Mouse (Mus musculus): ENCODE measurements around the gene Htr3a.

Gene Htr3a

DNA sequence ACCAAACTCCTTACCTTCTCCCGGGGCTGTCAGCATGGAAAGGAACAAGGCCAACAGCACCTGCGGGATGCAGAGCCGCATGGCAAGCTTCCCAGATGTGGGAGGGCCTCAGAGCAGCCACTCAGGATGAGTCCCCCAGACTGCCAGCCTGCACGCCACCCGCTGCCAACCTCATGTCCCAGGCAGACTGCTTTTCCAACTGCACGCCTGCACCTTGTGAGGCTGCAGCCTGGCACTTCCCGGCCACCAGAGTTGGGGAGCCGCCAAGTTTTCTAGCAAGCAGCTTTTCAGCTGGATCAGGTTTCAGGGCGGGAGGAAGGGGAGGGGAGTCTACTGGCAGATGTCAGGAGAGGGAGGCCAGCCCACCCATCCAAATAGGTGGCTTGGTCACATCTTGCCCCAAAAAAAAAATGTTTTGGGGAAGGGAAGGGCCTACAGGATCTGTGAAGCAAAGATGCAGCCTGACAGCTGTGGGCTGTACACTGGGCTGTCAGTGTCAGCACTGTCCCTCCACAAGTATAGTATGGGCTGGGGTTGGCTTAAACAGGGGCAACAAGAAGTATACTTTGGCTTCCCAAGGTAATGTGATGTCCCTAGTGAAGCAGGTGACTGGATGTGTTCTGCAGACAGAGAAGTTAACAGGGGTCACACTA is at the start of gene Htr3a:
TSS of gene Htr3a (minus strand) at position 215 of the 653 bp plus-strand sequence.
- DNase-seq: peak; percentile 74 to 83

DNA sequence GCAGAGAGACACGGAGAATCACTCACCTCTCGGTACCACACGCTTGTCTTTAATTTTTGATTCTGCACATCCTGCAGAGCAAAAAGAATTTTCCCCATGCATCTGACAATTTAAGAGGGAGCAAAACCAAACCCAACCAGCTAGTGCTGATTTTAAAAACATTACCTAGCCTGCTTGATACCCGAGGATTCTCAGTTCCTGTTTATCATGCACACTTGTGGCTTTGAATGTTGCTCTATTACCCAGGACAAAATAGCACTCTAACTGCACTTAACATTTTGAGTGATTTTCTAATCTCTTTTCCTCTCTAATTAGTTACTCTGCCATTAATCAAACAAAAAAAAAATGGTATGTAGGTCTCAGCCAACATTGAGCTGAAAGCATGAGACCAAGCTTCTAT is 36.7 kb upstream of the Htr3a start:
- DNase-seq: no peak

DNA sequence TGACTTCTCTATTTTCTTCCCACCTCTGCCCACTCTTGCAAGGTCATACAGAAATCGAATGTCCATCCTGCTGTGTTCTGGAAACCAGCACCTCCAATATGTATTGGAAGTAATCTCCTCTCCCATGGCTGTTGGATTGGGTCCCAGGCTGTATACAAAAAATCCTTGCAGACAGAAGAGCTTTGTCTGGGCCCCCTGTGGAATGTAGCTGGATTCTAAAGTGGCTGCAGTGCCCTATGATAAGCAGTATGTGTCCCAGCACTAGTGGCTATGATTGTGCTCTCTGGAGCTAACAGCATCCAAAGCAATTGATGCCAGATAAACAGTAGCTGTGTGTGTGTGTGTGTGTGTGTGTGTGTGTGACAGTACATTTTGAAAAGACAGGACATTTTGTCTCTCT is 31.4 kb upstream of the Htr3a start:
- DNase-seq: no peak

DNA sequence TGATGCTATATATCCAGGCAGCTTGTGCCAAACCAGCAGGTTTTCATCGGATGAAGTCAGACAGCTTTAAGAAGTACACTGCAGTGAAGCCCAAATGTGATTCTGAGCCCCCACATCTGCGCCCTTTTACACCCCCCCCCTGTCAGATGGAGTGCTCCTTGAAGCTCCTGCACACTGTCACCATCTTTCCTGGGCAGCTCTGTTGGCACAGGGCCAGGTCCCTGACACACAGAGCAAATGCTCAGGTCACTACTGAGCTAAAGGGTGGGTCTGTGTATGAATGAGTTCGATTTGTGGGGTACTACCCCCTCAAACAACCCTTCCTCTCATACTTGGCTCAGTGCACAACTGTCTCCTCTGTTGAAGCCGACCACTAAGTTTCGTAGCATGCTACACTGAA is 18.5 kb upstream of the Htr3a start:
- peak in 1 of 2 experiments; percentile 36 for DNase-seq

DNA sequence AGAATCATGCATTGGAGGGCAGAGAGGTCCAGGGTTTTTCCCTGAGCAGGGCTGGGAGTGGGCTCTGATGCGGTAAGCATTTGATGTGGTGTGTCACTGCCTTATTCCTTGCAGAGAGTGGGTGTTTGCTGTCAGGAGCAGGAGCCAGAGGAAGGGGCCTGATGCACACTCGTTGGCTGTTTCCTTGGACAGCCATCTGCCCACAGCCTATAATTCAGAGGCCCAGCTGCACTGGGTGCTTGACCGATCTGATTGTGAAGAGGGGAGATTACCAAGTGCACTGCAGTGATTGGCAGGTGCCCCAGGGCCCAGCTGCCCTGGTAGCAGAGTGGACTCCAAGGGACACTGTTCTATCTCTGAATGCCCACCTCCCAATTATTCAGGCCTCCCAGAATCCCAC is 17.9 kb upstream of the Htr3a start:
- no peak for DNase-seq

DNA sequence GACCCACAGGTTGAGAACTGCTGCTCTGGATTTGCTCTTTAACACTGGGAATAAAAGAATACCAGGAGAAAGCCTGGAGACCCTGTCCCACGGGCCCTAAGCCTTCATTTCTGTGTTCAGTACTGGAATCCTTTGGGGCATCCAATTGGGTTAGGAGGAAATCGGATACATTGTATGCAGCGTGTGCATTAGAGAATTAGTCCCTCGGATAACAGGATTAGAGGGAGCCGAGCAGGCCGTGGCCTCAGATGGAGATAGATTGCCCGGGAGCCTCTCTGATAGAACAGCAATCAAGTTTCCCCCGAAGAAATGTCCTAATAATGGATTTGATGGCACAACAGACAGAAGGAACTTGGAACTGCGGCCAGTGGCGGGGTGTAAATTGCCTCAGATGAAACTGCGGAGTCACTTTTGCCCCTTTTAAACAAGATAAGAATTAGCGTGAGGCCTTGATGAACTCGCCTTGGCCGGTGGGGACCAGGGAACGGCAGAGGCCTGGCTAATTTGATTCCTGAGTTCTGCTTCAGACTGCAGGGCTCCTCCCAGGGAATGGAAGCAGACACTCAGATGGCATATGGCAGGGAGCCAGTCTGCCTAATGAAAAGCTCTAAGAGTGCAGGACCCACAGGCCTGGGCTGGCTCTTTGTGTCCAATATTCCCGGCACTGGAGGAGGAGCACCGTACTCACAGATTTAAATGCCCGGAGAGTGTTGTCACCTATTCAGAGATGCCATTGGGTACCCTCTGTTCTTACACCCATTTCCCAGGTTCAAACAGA is 5.3 kb upstream of the Htr3a start:
- DNase-seq: peak; percentile 13 to 52

DNA sequence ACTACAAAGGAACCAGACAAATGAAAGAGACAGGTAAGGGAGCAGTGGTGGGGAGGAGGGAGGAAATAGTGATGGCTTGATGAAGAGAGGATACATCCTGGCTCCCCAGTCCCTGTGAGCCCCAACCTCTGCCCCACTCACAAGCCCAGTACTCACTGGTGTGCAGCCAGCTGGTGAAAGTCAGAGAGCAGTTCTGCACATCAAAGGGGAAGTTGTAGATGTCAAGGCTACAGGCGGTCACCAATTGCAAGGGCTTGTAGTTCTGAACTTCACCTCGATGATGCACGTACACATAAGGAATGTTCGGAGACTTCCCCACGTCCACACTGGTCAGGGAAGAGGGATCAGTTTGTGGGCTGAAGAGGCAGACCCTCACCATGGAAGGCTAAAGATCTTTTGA is 6.5 kb downstream of the Htr3a start:
- no peak for DNase-seq

DNA sequence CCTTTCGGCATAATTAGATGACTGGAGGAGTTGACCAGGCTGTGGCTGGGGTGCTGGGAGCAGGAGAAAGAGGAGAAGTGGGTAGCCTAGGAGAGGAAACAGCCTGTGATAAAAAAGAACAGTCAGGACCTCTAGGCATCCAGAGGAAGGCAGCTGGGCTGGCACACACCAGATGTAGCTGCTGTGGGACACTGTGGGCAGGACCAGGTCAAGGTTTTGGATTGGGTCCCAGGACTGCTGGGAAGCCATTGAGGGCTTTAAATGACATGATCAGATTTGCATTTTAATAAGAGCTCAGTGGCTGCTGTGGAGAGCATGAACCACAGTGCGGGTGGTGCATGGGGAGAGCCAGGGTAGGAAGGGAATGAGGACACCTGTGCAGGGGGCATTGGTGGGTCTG is 7.1 kb downstream of the Htr3a start:
- DNase-seq: no peak

DNA sequence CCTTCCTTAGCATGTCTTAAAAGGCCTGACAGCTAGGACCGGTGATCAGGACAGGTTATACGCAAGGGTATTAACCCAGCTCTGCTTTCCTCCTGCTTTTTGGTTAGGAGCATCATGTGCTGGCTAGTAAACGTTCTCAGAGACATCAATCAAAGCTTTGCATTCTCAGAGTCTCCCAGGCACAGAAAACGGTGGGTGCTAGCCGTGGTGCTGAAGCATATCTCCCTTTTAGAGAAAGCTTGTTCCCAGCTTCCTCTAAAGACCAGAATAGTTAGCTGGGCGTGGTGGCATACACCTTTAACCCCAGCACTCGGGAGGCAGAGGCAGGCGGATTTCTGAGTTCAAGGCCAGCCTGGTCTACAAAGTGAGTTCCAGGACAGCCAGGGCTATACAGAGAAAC is 12.3 kb downstream of the Htr3a start:
- DNase-seq: no peak

DNA sequence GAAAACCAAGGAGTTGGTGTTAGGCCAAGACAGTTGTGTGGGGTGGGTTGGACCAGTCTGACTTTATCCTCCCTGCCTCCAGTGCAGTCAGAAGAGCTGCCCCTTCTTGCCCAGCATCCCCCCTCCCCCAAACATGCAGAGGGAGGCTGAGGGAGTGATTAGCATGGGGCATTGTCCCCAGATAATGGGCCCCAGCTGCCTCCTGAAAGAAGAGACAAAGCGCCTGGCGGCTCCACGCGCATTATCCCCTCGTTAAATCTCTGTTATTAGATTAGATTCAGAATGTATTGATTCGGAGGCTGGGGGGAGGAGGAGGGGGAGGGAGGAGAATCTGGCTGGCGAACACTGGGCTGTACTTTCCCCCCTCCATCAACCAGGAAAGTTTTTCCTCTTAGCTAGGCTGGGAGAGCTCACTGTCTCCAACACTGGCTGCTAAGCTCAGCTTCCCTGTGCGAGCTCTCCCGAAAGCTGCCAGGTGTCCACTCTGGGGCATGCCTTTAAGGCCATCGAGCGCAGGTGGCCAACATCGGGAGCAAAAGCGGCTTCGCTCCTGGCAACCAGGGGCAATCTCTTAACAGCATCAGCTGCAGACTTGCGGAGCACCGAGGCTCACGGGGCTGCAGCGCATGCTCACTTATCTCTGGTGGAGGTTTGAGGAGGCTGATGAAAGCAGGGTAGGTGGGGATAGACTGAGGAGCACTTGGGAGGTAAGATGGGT is 14.9 kb downstream of the Htr3a start:
- DNase-seq: peak; percentile 8 to 31

DNA sequence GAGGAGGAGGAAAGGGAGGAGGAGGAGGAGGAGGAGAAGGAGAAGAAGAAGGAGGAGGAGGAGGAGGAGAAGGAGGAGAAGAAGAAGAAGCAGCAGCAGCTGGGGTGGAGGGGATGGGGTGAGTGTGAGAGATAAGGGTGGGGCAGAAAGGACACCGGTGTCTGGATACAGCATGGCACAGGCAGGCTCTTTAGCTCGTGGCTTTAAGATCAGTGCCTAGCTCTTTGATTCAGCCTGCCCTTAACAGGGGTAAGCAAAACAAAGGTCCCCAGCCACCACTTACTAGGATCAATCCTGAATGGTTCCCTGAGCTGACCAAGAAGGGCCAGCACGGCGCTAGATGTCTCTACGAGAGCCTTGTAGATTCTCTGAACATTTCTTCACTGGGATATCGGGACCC is 16.1 kb downstream of the Htr3a start:
- DNase-seq: no peak

DNA sequence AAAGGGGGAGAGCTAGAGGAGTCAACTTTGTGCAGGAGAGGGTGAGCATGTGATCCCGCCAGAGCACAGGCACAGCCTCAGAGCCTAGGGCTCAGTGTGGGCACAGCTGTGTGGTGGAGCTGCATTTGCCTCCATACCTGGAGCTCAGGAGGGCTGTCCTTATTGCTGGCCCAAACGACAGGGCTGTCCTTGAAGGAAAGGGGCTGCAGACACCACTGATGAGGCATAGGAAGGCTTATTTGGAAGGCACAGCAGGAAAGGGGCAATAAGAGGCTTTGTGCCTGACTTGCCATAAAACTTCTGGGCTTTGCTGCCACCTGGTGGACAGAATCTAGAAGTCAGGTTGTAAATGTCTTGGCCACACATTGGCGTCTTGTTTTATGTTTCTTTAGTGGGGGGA is 16.9 kb downstream of the Htr3a start:
- peak; percentile 71 to 80 for DNase-seq

DNA sequence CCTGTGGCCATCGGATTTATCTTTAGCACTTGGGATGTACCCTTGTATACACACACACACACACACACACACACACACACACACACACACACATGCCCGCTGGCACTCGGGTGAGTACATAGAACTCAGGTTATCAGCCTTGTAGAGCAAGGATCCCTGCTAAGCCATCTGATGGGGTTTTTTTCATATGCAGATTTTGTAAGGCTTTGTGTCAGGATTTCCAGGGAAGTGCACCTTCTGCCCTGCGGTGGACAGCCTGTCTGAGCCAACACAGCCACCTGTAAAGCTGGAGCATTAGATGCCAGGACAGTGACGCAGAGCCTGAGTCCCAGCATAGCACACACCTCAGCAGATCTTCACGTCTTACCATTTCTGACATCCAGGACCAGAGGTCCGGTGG is 21.8 kb downstream of the Htr3a start:
- DNase-seq: no peak

DNA sequence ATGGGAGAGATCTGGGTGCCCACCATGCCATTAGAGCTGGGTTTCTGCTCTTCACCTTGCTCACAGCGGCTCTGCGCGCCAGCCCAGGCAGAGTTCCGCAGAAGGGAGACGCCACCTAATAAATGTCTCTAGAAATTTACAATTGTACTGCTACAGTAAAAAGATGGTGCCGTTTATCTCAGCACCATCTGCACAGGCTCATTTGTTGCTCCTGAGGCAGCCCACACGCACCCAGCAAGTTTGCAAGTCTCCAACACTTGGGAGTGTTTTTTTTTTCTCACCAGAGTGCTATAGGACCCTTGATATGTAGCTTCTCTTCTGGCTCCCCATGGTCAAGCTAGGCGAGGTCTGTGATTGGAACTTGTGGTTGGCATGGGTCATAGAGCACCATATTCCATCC is 38.0 kb downstream of the Htr3a start:
- DNase-seq: no peak

DNA sequence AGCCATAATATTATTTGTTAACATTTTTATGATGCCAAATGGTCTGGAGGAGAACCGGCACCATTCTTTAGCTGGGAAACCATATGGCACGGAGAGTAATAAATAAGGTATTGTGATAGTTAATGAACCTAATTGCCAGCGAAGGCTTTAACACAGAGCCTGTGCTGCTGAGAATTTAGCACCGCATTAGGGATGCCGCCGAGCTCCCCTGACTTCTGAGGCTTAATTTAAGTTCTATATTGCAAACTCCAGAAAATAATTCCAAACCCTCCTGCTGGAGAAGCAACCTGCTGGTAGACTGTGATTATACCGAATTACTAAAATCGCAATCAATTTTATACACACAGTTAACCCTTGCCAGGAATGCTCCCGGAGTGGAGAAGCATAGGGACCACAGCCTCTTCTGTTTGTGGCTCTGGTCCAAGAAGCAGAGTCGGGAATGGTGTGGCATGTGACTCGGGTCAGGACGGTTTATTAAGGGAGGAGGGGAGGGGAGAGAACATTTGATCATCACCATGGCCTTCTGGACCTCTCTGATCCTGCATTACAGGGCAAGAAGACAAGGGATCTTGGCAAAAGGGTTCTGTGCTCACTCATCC is 44.3 kb downstream of the Htr3a start:
- DNase-seq: no peak

DNA sequence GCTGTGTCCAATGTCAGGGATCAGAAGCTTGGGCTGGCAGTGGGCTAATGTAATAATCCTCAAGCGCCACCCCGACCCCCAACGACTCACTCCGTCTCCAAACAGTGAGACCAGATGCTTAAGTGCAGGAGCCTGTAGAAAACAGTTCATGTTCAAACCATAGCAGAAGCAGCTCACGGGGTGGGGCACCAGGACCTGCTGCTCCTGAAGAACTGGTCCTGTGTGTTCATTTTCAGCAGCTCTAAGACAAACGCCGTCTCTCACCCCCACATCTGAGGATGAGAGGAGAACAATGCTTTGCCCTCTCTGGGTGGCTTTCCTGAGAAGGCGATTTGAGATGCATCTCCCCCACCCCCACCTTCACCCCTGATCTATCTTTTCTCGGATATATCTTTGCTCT is 45.7 kb downstream of the Htr3a start:
- DNase-seq: no peak

DNA sequence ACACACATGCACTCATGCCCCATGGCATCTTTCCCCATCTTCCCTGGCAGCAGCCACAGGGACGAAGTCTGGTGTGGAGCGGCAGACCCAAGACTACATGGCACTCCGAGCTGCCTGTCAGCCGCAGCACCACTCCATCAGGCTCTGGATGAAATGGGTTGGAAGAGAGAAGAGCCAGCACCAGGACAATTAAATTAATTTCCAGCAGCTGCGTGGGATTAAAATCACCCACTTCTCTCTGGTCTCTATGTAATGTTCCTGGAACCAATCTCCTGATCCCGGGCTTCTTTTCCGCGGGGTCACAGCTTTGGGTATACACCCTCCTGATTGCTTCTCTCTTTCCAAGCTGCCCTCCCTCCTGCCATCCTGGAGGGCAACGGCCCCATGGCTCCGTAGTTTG is 49.4 kb downstream of the Htr3a start:
- no peak for DNase-seq

DNA sequence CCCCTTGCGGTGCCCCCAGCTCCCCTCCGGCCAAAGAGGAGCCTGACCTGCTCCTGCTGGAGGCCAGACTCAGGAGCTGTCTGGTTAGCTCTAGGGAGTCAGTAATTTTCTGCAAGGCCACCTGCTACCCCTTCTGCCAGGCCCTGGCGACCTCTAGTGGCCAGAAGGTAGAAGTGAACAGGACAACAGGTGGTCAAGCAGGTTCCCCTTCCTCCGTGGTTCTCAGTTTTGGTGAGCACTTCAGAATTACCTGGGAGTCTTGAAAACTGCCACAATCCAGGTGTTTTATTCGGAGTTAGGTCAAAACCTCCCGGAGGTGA is 50.4 kb downstream of the Htr3a start:
- peak; percentile 76 to 82 for DNase-seq

DNA sequence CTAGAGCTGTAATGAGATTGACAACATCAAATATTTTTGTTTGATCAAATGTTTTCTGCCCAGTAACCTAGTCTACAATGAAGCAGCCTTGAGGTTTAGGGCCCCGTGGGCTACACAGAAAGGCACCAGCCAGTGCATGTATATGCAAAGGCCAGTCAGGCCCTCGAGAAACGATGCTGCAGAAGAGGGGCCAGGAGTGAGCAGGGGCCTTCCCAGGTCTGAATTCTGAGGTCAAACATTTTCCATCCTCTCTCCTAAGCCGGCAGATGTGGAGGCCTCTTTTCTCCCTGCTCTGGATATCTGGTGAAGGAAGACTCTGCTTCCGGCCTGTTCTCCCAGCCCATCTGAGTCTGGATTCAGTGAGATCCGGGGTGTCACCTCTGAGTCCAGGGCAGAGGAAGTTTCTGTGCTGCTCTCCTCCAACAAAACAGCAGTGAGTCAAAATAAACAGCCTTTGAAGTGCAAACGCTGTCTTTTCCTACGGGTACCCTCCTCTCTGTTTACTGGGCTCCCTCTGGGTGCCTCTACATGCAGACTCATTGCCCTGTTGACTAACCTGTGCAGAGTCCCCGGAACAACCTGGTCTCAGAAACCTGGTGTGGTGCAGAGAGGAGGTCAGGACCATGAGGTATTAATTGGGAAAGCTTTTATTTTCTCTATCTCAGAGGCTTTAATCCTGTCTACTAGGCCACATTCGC is 50.9 kb downstream of the Htr3a start:
- DNase-seq: no peak

DNA sequence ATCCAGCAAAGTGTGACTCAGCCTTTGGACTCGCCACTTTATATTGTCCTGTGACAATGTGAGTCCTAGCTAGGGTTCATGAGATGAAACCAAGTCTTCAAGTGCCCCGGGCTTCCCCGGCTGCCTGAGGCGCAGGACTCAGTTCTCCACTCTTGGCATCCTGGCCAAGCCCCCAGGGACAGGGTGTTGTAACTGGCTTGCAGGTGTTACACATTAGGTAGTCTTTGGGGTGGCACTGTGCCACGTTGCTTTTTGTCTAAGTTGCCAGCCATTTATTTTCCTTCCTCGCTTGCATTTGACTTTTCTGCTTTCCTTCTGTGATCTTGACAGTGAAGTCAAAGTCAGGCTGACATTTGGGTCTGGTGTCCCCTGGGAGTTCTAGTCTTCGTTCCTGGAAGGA is 53.0 kb downstream of the Htr3a start:
- DNase-seq: no peak

DNA sequence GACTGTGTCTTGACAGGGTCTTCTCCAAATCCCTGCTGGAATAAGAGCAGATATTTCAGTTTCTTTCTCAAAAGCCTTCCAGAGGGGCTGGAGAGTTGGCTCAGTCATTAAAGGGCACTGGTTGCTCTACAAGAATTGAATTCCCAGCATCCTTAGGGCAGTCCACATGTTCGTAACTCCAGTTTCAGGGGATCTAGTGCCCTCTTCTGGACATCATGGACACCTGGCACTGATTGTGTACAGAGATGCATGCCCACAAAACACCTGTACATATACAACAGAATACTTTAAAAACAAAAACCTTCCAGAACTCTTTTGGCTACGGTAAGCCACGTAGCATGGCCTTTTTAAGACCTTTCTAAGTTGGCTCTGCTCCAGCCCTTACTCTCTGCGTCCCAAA is 54.7 kb downstream of the Htr3a start:
- DNase-seq: no peak

DNA sequence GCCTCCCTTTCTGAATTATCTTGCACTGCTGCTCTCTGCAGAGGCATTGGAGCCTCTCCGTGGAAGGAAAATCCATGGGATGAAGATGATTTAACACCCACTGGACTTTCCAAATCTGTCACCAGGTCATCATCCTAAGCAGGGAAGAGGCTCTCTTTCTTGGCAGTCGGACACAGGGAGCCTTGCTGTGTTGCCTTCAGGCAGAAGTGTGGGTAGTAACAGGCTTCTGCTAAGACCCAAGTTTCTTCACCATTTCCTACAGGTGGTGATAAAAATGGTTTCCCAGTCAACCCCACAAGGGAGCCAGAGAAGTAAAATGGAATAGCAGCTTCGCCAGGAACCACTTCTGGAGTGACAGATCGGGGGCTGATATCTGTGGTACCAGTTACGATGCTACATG is 61.4 kb downstream of the Htr3a start:
- DNase-seq: no peak
